Mouse (Mus musculus) kidney, adult 2 months (tissue): Measurements from ENCODE around the gene Nwd1. TPM values are rescaled to one million over a fixed set of nuclear protein-coding genes. Genes with fewer than 3 reads are reported as not detected.

Experiments used
- DNase-seq: peaks from one replicate; pipeline ENCODE4 v3.0.0; 2021
- H3K27ac ChIP-seq: fragments of 200-500 bp; 2 replicates; pipeline ENCODE4 v1.5.1; 2012; ENCODE audit warnings: low read depth, low read length, control low read depth, inconsistent platforms; ENCODE audit not compliant: insufficient read depth
- H3K27me3 ChIP-seq: fragments of 200-500 bp; replicated peaks from 2 replicates; pipeline ENCODE4 v1.6.1; 2012; ENCODE audit warnings: mild to moderate bottlenecking, moderate library complexity, low read length, inconsistent platforms; ENCODE audit not compliant: control insufficient read depth, insufficient read depth
- H3K36me3 ChIP-seq: fragments of 200-500 bp; 2 replicates; pipeline ENCODE4 v1.6.1; 2012; ENCODE audit warnings: mild to moderate bottlenecking, moderate library complexity, low read length, inconsistent platforms; ENCODE audit not compliant: control insufficient read depth, insufficient read depth
- H3K4me1 ChIP-seq: fragments of 200-500 bp; 2 replicates; pipeline ENCODE4 v1.6.1; 2011; ENCODE audit warnings: low read length; ENCODE audit not compliant: control insufficient read depth, insufficient read depth
- H3K4me3 ChIP-seq: fragments of 200-500 bp; 2 replicates; pipeline ENCODE4 v1.5.1; 2011; ENCODE audit warnings: mild to moderate bottlenecking, low read depth, low read length, control low read depth; ENCODE audit not compliant: insufficient read depth
- CTCF ChIP-seq: fragments of 200-500 bp; conservative IDR thresholded peaks from 2 replicates; pipeline ENCODE4 v1.5.1; 2011; ENCODE audit warnings: low read depth, mild to moderate bottlenecking, control low read depth, low read length, moderate library complexity, mixed read lengths; ENCODE audit not compliant: insufficient read depth, insufficient read length
- POLR2A ChIP-seq: fragments of 200-500 bp; IDR thresholded peaks from one replicate; pipeline ENCODE4 v1.6.1; 2011; ENCODE audit warnings: low read depth, low read length, control low read depth
- WGBS: fragments of 180-500 bp; shearing (Covaris S2); methylation state at CpG from one replicate; pipeline ENCODE4 v1.1.7; 2018; 5-methylcytosine and 5-hydroxymethylcytosine counted together
- polyA plus RNA-seq: library from polyadenylated mRNA; depleted of rRNA; stranded (reverse); fragments of >200 nt; gene quantifications from 2 replicates; pipeline ENCODE4 v1.2.3, GENCODE M21; 2012

The Nwd1 gene
- polyA plus RNA-seq, 1 experiment, result 0.08 TPM

- Histone ChIP-seq H3K27me3 (no peaks in the 10 kb centered on the region), H3K27ac (no peak overlapping the region), H3K4me1 (no peaks in the 10 kb centered on the region), H3K36me3 (peaks cover 1% of the 10 kb centered on the region; the same call in 1 of the 2 replicates), H3K4me3 (no peak overlapping the region)
- 95% methylated on average over 6 of the region's 6 CpGs for WGBS
- TF ChIP-seq CTCF (no peak), POLR2A (no peak)
- DNase-seq, result no peak
Measured at GRCm38 (mm10) chr8:72750266-72750665, 103.8 kb downstream of the Nwd1 start.

DNA sequence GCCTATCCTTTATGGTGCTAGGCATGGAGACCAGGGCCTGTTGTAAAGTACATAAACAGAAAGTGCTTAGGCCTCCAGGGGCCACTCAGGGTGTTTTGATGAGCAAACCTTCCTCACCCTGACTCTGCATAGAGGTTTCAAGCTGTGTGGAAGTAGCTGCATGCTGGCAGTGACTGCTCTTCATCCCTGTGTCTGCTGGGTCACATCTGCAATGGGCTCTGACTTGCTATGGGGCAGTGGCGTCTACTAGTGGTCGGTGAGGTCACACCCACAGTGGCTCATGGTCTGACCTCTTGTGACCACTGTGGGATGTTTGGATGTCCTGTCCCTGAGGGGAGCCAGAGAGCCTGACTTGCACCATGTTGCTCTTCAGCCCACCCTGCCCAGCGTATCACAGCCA, 104.6 kb downstream of the Nwd1 start:
- Histone ChIP-seq H3K36me3 (0 out of 2 replicates have a peak, but pooled peaks cover 1% of the 10 kb centered on the region), H3K27ac (no peak overlapping the region), H3K4me1 (no peaks in the 10 kb centered on the region), H3K27me3 (no peaks in the 10 kb centered on the region), H3K4me3 (no peak overlapping the region)
- 88% methylated on average over 3 of the region's 3 CpGs for WGBS
- DNase-seq, result no peak
- no peak for TF ChIP-seq POLR2A
- TF ChIP-seq CTCF, result no peak

GRCm38 (mm10) chr8:72752289-72752688, 105.8 kb downstream of the Nwd1 start:
- peak overlapping the region; percentile 21; the same call in 1 of the 2 replicates for H3K27ac ChIP-seq
- WGBS, result 78% methylated on average over 3 of the region's 3 CpGs
- TF ChIP-seq CTCF (no peak), POLR2A (no peak)
- no peaks in the 10 kb centered on the region for H3K4me1 ChIP-seq
- peaks cover 5% of the 10 kb centered on the region for H3K36me3 ChIP-seq
- peak; percentile 37 for DNase-seq
- no peak overlapping the region for H3K4me3 ChIP-seq
- no peaks in the 10 kb centered on the region for H3K27me3 ChIP-seq

DNA sequence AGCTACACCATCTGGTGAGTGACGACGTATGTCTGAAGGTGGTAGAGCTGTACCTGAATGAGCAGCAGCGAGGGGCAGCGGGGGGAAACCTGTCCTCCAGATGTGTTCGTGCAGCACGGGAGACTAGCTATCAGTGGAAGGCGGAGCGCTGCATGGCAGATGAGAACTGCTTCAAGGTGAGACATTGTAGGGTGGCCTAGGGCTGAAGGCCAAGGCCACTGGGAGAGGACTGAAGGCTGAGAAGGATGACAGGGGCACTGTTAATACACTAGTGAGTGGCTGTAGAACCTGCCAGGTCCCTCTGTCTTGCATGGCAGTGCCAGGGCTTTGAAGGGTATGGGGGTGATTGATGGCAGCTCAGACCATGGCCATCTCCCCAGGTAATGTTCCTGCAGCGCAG, 106.7 kb downstream of the Nwd1 start:
- H3K27me3 ChIP-seq, result no peaks in the 10 kb centered on the region
- peaks cover 3% of the 10 kb centered on the region for H3K36me3 ChIP-seq
- H3K4me3 ChIP-seq, result no peak overlapping the region
- H3K4me1 ChIP-seq, result no peaks in the 10 kb centered on the region
- H3K27ac ChIP-seq, result no peak overlapping the region
- TF ChIP-seq POLR2A (no peak), CTCF (no peak)
- DNase-seq, result no peak
- WGBS, result 97% methylated on average over 9 of the region's 9 CpGs

GRCm38 (mm10) chr8:72753781-72754180, 107.3 kb downstream of the Nwd1 start:
- DNase-seq, result no peak
- TF ChIP-seq POLR2A (no peak), CTCF (no peak)
- Histone ChIP-seq H3K27me3 (no peaks in the 10 kb centered on the region), H3K36me3 (peaks cover 3% of the 10 kb centered on the region), H3K4me1 (no peaks in the 10 kb centered on the region), H3K4me3 (no peak overlapping the region), H3K27ac (no peak overlapping the region)
- WGBS, result 92% methylated on average over 2 of the region's 2 CpGs

DNA sequence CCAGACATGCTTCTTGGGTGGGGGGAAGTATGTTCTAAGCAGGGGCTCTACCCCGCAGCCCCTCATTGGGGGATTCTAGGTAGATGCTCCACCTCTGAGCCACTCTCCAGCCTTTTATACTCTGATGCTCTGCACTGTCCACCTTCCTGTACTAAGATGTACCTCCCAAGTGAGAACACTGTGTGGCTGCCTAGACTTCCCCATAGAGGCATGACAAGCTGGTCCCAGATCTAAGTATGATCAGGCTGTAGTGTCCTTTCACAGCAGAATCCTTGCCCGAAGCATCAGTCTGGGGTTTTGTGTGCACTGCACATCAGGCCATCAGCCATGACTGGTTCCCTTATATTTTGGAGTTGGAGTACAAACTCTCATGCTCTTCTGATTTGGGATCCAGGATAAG, 109.5 kb downstream of the Nwd1 start:
- H3K36me3 ChIP-seq, result peaks cover 3% of the 10 kb centered on the region
- DNase-seq, result no peak
- H3K4me1 ChIP-seq, result no peaks in the 10 kb centered on the region
- no peak overlapping the region for H3K27ac ChIP-seq
- no peak for TF ChIP-seq POLR2A
- no peak for TF ChIP-seq CTCF
- H3K27me3 ChIP-seq, result no peaks in the 10 kb centered on the region
- WGBS, result 99% methylated on average over 2 of the region's 2 CpGs
- no peak overlapping the region for H3K4me3 ChIP-seq

DNA sequence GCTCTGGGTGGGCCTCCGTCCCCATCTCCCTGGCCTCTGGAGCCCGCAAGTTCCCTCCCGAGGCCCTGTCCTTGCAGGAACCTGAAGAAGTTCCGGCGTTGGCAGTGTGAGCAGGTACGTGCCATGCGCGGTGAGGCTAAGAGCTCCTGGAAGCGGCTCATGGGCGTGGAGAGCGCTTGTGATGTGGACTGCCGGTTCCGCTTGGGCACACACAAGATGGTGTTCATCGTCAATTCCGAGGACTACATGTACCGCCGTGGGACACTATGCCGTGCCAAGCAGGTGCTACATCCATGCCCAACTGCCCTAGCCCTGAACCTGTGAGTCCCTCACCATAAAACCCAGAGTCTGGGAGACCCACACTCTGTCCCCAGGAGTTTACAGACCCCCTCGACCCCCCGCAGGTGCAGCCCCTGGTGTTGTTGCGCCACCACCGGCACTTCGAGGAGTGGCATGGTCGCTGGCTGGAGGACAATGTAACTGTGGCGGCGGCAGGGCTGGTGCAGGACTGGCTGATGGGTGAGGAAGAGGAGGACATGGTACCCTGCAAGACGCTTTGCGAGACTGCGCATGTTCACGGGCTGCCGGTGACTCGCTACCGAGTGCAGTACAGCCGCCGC, 110.4 kb downstream of the Nwd1 start:
- Histone ChIP-seq H3K36me3 (peaks cover 3% of the 10 kb centered on the region), H3K27ac (no peak overlapping the region), H3K4me1 (no peaks in the 10 kb centered on the region), H3K4me3 (no peak overlapping the region), H3K27me3 (no peaks in the 10 kb centered on the region)
- TF ChIP-seq POLR2A (no peak), CTCF (no peak)
- 97% methylated on average over 35 of the region's 35 CpGs for WGBS
- no peak for DNase-seq
